In the genomic region with DNA sequence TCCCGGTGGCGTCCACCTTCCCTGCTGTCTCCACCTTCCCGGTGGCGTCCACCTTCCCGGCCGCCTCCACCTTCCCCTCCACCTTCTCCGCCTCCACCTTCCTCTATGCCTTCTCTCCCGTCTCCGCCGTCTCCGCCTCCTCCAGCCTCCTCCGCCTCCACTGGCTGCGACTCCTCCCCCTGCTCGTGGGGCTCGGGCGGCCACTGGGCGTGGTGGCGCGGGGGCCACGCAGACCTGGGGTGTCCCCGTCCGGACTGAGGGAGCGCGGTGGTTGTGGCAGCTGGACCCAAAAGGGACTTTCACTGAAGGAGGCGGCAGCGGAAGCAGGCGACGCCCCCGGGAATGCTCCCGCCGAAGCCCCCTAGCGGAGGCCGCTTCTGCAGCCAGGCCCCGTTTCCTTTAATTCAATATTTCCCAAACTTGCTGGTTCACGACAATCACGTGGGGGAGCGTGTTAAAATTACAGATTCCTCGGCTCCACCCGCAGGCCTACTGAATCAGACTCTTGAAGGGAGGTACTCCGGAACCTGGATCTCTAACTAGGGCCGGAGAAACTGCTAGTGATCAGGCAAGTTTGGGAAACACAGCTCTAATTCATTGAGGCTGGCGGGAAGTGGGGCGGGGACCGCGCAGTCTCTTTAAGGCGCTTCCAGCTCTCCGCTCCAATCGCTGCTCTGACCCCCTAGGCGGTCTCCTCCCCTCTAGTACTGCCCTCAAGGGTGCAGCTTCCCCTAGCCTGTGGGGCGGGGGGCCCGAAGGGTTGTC, we compare ENCODE assay signal across 7 mouse cellular contexts. TPM values are rescaled to one million over a fixed set of nuclear protein-coding genes. Genes with fewer than 3 reads are reported as not detected.
A peak's percentile ranks its signal among the peaks of the same experiment; 100 is the strongest.
DNase-seq lines count a peak whose midpoint lies in the region; ATAC-seq lines count a peak whose summit lies in the region.

TSS of gene Usp27x (minus strand) at position 115 of the 765 bp plus-strand sequence.

- H3K27me3 ChIP-seq in intestine, embryonic 15.5 days (replicated peaks) = no peaks in the 10 kb centered on the region
- no peaks in the 10 kb centered on the region for H3K27me3 ChIP-seq in midbrain, embryonic 11.5 days (ENCODE audit: control insufficient read depth, insufficient read depth, low read length)

- H3K4me1 ChIP-seq in intestine, embryonic 15.5 days (replicated peaks) = no peaks in the 10 kb centered on the region
- no peaks in the 10 kb centered on the region for H3K4me1 ChIP-seq in midbrain, embryonic 11.5 days (ENCODE audit: control insufficient read depth, insufficient read depth, low read length)

- H3K9me3 ChIP-seq in intestine, embryonic 15.5 days = no peaks in the 10 kb centered on the region
- no peaks in the 10 kb centered on the region for H3K9me3 ChIP-seq in midbrain, embryonic 11.5 days (ENCODE audit: control insufficient read depth, low read length)

- 12% methylated on average over 51 of the region's 51 CpGs for WGBS in intestine, embryonic 15.5 days
- WGBS in midbrain, embryonic 11.5 days = 20% methylated on average over 44 of the region's 51 CpGs

- DNase-seq in adrenal gland, adult 18-20 months (ENCODE audit: low spot score in 2 of 2) = peak; percentile 73 to 77
- DNase-seq in embryo, embryonic 11 days = peak; percentile 76
- DNase-seq in gastrocnemius, postnatal 25 days = peak; percentile 68
- peak; percentile 65 to 76 for DNase-seq in left cerebral cortex, postnatal 36 days (ENCODE audit: low spot score in 2 of 2)
- DNase-seq in midbrain, embryonic 11.5 days (ENCODE audit: low spot score, missing footprints) = peak; percentile 94
- DNase-seq in skeletal muscle tissue, adult 2 months (ENCODE audit: low read depth, low spot score) = peak; percentile 25

- peak within 1 kb of the TSS; percentile 89 for H3K4me2 ChIP-seq in intestine, embryonic 15.5 days (replicated peaks)
- peak within 1 kb of the TSS; percentile 62 for H3K4me2 ChIP-seq in midbrain, embryonic 11.5 days

- no peaks in the 10 kb centered on the region for H3K36me3 ChIP-seq in intestine, embryonic 15.5 days
- no peaks in the 10 kb centered on the region; the same call in 1 of the 2 replicates for H3K36me3 ChIP-seq in midbrain, embryonic 11.5 days (ENCODE audit: control insufficient read depth, insufficient read depth, low read length)

- H3K27ac ChIP-seq in intestine, embryonic 15.5 days = peak within 1 kb of the TSS; percentile 93
- H3K27ac ChIP-seq in midbrain, embryonic 11.5 days (ENCODE audit: low read depth, low read length) = peak within 1 kb of the TSS; percentile 48

- ATAC-seq in intestine, embryonic 15.5 days = peak; percentile 94
- peak; percentile 92 for ATAC-seq in midbrain, embryonic 11.5 days (ENCODE audit: low FRiP score)

- peak within 1 kb of the TSS; percentile 55 for H3K9ac ChIP-seq in intestine, embryonic 15.5 days
- peak within 1 kb of the TSS; percentile 67 for H3K9ac ChIP-seq in midbrain, embryonic 11.5 days (ENCODE audit: low read length)

- intact Hi-C loops in left cerebral cortex, postnatal 36 days (cut with DNase I) = loop anchor here (2.0 kb wide), 1 partner anchor 53 kb away; no protein-coding TSS in a partner anchor

- H3K4me3 ChIP-seq in intestine, embryonic 15.5 days (replicated peaks) = peak within 1 kb of the TSS; percentile 56
- peak within 1 kb of the TSS; percentile 52 for H3K4me3 ChIP-seq in midbrain, embryonic 11.5 days (ENCODE audit: low read depth, low read length)

RNA-seq across cellular contexts. Expression of gene Usp27x, which starts in this region (rescaled TPM):
- total RNA-seq in adrenal gland, adult 18-20 months (2021) = 10 to 100 TPM; 18.1 to 23.5 TPM
- total RNA-seq in gastrocnemius, postnatal 25 days (2021) = under 1 TPM; 0.20 to 0.35 TPM
- 0.50 and 0.51 TPM in 2 replicates for polyA plus RNA-seq in intestine, embryonic 15.5 days (2015; fragmentation: Nextera tagmentation; extraction: Ambion mirVana)
- total RNA-seq in left cerebral cortex, postnatal 36 days (2021) = 10 to 100 TPM; 12.3 to 14.6 TPM
- polyA plus RNA-seq in midbrain, embryonic 11.5 days (2014; fragmentation: Nextera tagmentation; extraction: Ambion mirVana) = 0.46 and 0.55 TPM in 2 replicates

Comparison
In these comparisons a context has a peak if more than half of its experiments do, and no peak if none do; other contexts are left out.
1. Peak in every context shown above with its lines: DNase-seq, ATAC-seq, H3K4me3 ChIP-seq and H3K27ac ChIP-seq.
2. RNA of gene Usp27x (total RNA-seq): 18.1 to 23.5 TPM in adrenal gland, adult 18-20 months and 12.3 to 14.6 TPM in left cerebral cortex, postnatal 36 days; 0.20 to 0.35 TPM in gastrocnemius, postnatal 25 days; every median in the first group is over 4 times any median in the second.
3. Peak in DNase-seq in gastrocnemius, postnatal 25 days; RNA of the gene not detected or under 1 TPM.
4. Peak in ATAC-seq, H3K4me3 ChIP-seq, H3K27ac ChIP-seq, H3K9ac ChIP-seq and H3K4me2 ChIP-seq in intestine, embryonic 15.5 days; RNA of the gene not detected or under 1 TPM.
5. Peak in DNase-seq, ATAC-seq, H3K4me3 ChIP-seq, H3K27ac ChIP-seq, H3K9ac ChIP-seq and H3K4me2 ChIP-seq in midbrain, embryonic 11.5 days; RNA of the gene not detected or under 1 TPM.
6. DNase-seq: peak in every context shown above with its lines; median percentile 94 in midbrain, embryonic 11.5 days; 76 in embryo, embryonic 11 days; 75 in adrenal gland, adult 18-20 months; 70 in left cerebral cortex, postnatal 36 days; 68 in gastrocnemius, postnatal 25 days; 25 in skeletal muscle tissue, adult 2 months.